Mouse (Mus musculus) thymus, postnatal 36 days (tissue): Measurements from ENCODE around the gene Mrpl42.
A peak's percentile ranks its signal among the peaks of the same experiment; 100 is the strongest.

ENCODE experiments used
- DNase-seq, 2 experiments: peaks; one replicate each; pipeline ENCODE4 v3.0.0; 2022; ENCODE audit warnings: mixed read lengths in 2 of 2

Gene Mrpl42

DNA sequence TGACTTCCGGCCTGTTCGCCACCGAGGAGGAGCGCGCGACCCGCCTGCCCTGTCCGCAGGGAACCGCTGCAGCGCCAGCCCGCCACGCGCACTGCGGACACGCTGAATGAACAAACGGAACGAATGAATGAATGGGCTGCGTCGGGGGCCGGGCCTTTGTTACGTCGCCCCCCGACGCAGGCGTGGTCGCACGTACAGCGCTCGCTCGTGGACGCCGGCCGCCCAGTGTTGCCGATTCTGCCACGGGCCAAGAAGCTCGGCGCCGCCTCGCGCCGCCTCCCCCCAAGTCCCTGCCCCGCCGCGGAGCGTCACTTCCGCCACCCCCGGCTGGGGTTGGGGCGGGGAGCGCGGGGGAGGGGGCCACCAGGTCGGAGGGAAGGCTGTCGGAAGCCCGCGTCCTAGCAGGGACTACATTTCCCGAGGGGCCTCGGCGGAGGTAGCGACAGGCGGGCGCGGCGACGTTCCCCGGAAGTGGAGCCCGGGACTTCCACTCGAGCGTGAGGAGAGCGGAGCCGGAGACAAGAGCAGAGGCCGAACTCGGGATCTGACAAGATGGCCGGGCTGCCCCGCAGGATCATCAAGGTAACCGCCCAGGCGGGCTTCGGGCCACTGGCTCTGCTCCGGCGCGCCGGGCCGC lies 13.0 kb upstream of the Mrpl42 start, which contains the start of gene Ube2n:
TSS of gene Ube2n (plus strand) at position 490 of the 637 bp plus-strand sequence.
- peak; percentile 97 to 99 for DNase-seq

DNA sequence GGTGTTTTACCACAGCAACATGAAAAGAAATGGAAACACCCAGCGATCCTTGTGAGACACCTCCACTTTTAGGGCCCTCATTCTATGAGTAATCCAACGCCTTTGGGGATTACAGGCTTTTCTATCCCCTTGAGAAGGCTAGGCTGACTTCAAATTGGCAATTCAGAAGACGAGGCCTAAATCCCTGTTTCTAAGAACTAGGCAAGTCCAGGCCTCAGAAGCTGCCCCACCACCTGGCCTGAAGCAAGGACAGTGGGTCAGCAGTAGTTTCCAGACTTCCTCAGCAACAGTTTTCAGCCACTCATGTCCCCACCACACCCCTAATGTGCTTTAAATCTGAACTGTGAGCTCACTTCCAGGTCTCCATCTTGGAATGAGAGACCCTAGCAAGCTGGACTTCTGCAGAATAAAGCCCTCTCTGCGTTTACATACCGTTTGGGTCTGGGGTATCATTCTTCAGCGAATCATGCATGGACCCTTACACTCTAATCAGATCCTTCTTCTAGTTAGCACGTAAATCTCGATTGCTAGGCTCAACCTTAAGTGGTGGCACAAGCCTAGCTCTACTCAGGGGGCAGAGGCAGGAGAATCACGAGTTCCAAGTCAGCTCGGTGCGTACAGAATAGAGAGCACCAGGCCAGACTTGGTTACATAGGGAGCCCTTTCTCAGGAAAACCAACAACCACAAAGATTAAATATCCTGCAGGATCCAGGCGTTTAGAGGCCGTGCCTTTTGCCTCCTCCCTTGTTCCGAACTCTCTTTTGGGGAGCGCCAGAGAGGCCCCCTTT lies 12.2 kb upstream of the Mrpl42 start:
- DNase-seq: peak in 1 of 2 experiments; percentile 25

DNA sequence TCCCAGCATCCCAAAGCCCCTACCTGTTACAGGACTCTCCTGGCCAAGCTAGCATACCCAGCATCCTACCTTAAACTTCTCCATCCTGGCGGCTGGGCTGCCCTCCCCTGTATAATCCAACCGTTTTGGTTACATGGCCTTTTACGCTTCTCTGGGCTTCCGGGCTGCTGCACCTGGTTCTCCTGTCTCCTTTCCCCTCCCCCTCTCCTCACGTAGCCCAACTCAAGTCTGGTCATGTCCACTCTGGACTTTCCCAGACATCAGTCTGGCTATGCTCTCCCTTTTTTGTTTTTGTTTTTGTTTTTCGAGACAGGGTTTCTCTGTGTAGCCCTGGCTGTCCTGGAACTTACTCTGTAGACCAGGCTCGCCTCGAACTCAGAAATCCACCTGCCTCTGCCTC lies 10.9 kb upstream of the Mrpl42 start:
- no peak for DNase-seq

DNA sequence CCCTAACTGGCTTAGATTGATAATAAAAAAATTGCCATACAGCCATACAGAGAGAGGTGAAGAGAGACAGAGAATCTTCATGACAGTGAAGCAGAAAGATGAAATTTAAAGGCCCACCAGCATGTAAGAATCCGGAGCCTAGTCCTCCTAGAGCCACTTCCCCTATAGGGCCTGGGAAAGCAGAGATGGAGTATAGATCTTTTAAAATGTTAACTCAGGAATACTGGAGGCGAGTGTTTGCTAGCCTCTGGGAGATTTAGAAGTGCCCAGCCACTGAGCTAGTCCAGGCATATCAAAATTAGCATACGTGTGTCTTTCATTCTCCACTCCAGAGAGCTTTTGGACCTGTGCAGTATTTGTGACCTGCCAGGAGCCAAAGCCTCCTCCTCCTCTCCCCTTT lies 7.5 kb upstream of the Mrpl42 start:
- no peak for DNase-seq

DNA sequence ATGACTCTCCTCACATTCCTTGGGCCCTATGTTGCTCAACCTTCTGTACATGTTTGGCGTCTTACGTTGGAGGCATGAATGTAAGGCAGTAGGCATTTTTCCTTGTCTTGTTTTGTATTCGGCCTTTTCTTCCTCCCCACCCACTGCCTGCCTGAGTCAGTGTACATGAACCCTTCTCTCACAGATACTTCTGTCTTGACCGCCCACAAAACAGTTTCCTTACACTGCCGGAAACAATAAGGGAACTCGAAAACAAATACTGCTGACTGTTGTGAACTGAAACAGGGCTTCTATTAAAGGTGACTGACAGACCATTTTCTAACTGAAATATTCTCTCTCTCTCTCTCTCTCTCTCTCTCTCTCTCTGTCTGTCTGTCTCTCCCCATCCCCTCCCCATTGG lies 7.1 kb upstream of the Mrpl42 start:
- no peak for DNase-seq

DNA sequence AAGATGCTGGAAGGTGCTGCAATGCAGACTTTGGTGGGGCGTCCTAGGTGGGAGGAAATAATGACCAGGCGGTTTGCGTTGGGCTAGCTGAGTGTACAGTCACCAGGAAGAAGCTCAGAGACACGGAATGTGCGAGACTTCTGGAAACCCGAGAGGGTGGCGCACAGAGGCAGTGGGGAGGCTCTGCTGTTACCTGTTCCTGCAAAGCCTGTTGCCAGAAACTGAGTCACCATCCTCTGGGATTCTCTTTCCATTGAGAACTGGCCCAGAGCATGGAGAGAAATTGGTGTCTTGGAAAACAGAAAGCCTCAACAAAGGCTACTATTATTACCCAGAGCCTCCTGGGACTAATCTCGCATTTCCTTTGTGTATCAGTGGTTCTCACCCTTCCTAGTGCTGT lies 6.4 kb upstream of the Mrpl42 start:
- no peak for DNase-seq

DNA sequence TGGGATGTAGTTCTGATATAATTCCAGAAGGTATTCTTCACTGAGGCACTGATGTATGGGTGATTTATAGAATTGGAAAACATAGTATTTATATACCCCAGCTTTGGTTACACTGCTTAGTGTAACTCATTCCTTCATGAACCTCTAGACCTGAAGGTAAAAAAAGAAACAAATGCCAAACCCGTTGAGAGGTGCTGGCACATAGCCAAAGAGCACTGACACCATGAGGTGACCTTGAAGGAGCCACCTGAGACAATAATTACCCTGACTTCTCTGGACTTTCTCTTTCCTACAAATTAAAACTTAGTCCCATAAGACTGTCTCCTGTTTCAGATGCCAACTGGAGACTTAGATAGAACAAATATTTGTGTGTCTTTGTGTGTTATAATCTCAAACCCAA lies 2.6 kb upstream of the Mrpl42 start:
- DNase-seq: no peak

DNA sequence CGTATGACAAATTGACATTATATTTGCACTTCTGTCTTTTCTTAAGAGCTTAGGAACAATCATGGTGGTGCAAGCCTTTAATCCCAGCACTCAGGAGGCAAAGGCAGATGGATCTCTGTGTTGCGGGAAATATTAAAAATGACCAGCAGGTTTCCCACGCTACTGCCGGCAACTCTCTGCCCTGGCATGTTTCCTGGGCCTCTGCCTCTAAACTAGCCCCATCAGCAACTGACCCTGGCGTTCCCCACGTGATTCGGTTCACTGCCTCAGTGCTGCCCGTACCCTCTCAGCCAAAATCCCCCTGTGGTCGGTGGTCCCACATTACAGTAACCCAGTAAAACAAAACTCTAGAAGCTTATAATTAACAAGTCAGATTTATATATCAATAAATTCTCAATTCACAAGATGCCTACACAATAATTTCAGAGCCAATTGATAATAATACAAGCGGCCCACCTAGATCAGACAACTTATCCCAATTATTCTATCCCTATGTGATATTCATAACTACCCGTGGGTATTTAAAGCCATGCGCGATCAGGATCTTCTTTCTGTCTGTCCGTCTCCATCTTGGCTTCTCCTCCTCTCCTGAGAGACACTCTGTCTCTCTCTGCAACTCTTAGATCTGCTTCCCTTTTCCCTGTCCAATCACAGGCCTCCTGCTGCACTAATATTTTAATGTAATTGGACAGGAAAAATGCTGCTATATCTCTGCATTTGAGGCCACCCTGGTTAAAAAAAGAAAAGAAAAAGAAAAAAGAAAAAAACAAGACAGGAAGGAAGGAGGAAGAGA lies 1.9 kb upstream of the Mrpl42 start:
- DNase-seq: no peak

DNA sequence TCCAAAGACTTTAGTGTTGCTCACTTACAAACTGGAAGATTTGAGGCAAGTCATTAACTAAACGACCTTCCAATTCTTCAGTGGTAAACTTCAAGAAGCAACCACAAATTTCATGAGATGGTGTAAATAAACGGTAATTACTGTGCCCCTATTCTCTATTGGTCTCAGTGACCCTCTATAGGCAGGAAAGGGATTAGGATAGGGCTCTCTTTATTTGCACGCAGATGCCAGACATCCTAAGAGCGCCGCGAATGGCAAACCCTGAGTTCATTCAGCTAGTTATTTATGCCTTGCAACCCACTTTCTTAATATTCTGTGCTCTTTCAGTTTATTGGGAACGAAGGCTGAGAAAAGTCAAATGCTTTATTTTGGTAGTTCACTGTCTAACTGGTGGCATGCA lies 707 bp downstream of the Mrpl42 start:
- no peak for DNase-seq

DNA sequence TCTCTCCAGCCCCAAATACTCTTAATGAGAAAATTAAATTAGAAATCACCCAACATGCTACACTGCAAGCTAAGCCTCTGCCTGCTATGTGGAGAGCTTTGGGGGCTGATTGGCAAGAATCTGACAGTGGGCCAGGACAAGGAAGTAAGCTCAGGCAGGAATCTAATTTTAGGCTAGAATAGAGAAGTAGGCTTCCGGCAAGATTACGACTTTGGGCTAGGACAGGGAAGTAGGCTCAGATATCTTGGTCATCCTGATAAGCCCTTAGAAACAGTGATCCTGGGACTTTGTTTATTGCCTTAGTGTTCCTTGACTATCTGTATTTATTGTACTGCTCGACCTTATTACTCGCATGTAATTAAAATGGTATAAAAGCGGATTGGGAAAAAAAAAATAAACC lies 7.5 kb downstream of the Mrpl42 start:
- no peak for DNase-seq

DNA sequence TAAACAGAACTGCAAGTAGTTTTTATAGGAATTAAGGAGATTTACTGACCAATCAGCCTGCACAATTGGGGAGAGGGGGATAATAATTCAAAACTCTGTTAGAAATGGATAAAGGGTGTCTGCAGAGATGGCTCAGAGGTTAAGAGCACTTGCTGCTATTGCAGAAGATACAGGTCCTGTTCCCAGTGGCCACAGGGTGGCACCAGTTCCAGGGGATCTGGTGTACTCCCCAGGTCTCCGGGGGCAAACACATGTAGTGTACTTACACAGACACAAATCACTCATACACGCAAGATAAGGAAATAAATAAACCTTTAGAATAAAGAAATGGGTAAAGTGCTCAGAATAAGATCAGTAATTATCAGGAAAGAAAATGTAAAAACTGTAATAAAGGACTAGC lies 12.1 kb downstream of the Mrpl42 start:
- peak; percentile 18 to 23 for DNase-seq

DNA sequence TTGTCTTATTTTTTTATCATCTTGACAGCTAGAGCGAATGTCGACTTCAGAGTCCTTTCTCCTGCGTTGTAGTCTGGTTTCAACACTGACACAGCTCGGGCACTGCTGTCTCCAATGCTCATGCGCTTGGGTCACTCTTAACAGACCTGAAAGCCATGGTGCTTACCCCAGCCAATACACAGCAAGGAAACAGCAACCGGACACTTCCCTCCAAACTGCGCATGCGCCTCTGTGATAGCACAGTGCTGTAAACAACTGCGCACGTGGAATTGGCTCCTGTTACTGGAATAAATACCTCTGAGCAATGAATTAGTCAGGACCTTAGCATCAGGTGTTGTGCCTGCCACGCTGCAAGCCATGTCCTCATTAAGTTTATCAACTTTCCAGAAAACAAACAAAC lies 24.2 kb downstream of the Mrpl42 start:
- no peak for DNase-seq

DNA sequence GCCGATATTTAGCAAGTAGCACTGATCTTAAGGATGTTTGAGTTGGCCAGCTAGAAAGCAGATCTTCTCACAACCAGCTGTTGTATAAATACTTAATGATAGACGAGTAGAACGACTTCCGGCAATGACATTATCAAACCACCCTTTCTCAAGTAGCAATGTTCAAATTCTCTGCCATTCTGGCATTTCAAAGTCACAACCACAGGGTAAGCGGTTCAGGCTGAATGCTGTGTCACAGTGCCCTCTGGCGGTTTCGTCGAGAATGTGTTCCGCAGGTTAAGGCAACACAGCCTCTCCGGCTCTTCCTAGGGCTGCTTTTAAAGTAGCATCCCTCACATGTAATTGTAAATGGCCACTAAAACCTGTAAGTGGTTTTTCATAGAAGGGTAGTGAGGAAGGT lies 25.8 kb downstream of the Mrpl42 start:
- peak; percentile 76 to 79 for DNase-seq

DNA sequence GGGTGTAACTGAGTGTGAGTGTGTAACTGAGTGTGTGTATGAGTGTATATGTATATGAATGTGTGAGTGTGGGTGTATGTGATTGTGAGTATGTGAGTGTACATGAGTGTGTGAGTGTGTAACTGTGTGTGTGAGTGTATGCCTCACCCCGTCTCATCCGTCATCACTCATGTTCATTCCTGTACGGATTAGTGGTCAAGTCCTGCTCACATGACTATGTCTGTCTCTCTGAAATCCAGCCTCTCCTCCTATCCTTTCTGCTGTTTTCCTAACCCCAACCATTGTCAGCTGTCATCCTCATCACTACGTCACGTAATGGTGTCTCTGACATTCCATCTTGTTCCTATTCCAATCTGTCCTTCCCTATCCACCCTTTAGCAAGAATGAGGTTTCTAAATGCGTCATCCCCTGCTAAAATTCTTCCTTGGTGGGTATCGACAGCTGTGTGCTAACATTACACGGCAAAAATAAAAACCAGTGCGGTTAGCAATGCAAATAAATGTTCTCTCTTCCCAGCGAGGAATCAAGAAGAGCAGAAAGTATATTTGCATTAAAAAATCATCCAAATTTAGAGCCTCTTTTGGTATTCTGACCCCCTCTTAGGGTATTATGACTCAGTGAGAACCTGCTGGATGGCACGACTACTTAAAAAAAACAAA lies 29.7 kb downstream of the Mrpl42 start:
- DNase-seq: no peak

DNA sequence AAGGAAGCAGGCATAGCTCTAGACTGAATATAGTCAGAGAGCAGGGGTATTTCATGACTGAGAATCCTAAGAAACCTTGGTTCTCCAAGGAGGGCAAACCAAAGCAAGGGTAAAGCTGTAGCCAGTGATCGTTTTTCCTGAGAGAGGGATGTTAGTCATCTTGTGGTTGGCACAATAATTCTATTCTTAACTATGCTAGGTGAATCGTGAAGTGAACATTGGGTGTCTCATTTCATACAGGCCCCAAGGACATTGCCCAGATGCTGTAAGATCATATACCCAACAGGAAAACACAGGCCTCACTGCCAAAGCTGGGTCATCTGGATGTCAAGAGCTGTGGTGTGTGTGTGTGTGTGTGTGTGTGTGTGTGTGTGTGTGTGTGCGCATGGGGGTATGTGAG lies 30.6 kb downstream of the Mrpl42 start:
- DNase-seq: no peak

DNA sequence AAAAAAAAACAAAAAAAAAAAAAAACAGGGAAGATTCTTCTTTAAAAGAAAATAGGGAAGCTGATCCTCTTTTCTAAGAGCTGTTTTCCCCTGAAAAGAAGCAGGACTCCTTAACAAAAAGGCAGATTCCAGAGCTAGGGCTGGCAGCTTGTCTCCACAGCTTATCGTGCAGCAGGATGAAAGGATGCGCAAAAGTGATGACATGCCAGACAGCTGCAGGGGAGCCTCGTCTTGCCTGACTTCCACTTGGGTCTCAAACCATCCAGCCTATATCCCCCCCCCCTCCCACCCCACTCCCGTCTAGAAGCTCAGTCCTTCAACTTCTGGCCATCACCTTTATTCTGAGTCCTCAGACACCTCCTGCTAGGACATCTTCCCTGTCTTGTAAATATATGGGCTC lies 32.8 kb downstream of the Mrpl42 start:
- DNase-seq: no peak

DNA sequence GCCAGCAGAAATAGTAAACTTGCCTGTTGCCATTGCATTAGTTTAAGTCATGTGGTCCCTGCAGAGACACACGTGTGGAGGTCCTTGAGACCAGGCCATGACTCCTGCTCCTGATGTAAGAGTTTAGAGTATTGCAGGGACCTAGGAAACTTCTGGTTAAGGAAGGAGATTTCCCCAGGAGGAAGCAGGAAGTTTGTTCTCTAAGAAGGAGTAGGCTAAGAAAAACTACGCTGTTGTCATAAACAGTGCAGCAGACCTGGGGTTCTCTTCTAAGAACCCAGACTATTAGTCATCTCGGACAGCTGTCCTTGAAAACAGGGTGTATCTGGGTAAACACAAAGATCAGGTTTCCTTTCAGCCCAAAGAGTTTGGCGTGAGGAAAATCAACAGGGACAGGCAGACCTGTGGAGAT lies 36.2 kb downstream of the Mrpl42 start:
- DNase-seq: no peak

DNA sequence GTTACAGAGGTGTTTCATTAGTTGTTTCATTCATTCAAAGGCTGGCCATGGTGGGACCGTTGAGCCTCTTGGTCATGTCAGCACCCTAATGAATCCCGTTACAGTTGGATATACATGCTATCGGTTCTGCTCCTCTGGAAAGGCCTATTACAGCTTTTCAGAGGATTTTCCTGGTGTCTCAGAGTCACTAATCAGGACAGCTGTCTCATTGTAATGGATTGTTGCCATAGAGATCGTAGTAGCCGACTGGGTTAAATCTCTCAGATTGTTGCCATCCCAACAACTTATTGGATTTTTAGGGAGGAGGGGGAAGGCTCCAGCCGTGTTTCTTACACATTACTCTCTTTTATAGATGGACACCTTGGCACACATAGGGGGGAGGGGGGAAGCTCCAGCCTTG lies 37.2 kb downstream of the Mrpl42 start:
- no peak for DNase-seq

DNA sequence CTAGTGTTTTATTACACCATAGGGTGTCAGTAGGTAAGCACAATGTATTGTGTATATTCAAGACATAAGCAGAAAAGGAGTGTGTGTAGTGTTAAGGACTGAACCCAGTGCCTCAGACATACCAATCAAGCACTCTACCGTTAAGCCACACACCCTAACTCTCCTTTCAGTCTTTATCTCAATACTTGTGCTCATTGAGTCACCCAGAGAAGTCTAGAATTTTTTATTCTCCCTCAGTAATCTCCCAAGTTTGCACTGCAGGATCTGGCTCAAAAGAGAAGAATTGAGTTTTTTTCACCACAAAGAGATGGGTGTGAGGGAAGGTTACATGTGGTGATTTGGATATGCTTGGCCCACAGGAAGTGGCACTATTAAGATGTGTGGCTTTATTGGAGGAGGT lies 39.5 kb downstream of the Mrpl42 start:
- DNase-seq: no peak

DNA sequence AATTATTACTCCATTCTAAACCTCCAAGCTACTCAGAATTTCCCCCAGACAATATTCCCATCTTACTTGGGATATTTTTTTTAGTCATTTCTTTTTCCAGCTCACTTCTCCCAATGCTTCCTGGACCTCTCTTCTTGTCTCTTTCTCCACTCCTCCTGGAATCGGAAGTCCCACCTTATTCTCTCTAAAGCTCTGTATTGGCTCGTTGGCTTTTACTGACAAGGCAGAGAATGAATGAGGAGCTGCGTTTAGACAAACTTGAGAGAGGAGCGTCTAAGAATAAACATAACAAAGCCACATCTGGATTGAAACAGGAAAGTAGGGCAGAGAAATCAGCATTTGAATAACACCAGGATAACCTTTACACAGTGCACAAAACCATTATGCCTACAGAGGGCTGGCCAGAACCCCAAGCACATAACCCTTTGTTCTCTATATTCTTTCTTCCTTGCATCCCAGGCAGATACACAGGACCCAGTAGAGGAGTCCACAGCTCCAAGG lies 40.6 kb downstream of the Mrpl42 start:
- DNase-seq: no peak

DNA sequence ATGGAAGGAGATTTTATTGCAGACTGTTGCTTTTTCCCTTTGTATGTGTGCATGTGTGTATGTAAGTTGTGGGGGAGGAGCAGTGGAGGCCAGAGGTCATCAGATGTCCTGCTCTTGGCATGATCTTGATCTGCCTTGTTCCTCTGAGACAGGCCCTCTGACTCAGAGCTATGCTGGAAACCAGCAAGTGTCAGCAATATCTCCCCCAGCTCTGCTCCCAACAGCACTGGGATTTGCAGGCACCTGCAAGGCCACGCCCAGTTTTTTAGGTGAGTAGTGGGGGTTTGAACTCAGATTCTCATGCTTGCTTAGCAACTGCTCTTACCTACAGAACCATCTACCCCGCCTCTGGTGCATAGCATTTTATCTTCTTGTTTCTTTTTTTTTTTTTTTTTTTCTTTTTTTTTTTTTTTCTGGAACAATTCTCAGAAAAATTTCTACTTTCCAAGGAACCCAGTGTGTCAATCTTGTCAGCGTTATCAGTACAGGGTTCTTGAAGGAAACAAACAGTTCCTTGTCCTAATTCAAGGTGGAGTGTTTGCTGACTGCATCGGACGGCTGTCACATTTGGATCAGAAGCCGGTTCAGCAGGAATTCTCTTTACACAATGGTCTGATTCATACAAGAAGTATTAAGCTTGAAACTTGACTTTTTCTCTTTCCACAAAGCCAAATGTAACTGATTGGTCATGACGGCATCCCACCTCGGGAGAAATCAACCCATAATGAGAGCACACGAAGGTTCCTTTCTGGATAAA lies 43.5 kb downstream of the Mrpl42 start:
- no peak for DNase-seq

DNA sequence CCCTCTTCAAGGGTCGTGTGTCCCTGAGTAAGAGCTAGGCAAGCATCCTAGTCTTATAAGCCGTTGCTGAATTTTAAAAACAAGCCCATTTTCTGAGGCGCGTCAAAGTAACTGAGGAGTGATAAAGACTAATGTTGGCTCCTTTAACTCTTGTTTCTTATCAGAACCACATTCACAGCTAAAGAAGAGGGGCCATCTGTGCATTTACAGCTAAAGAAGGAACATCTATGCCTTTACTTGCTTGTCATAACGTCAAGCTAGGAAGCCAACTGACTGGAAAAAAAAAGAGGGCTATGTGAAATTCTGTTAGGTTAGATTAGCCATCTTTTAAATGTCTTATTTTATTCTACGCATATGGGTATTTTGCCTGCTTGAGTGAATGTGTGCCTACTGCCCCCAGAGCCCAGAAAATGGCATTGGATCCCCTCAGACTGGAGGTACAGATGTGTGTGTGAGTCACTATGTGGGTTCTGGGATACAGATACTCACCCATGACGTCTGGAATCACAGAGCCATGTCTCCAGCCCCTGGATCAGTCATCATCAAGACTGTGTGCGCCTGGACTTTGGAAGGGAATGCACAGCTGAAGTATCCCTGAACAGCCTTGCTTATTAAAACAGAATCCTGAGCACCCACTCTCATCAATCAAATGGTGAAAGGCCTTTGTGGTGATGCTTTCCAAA lies 44.2 kb downstream of the Mrpl42 start:
- DNase-seq: no peak
